Mouse (Mus musculus): ENCODE measurements around the gene Zswim3. TPM values are rescaled to one million over a fixed set of nuclear protein-coding genes. Genes with fewer than 3 reads are reported as not detected.
A peak's percentile ranks its signal among the peaks of the same experiment; 100 is the strongest.
"Not testable (repeated sequence)": the region's sequence is repeated elsewhere in the genome, so short reads cannot be mapped to it uniquely, and the experiment has no call there.

The Zswim3 gene
- polyA plus RNA-seq, 1 experiment: not detected

DNA sequence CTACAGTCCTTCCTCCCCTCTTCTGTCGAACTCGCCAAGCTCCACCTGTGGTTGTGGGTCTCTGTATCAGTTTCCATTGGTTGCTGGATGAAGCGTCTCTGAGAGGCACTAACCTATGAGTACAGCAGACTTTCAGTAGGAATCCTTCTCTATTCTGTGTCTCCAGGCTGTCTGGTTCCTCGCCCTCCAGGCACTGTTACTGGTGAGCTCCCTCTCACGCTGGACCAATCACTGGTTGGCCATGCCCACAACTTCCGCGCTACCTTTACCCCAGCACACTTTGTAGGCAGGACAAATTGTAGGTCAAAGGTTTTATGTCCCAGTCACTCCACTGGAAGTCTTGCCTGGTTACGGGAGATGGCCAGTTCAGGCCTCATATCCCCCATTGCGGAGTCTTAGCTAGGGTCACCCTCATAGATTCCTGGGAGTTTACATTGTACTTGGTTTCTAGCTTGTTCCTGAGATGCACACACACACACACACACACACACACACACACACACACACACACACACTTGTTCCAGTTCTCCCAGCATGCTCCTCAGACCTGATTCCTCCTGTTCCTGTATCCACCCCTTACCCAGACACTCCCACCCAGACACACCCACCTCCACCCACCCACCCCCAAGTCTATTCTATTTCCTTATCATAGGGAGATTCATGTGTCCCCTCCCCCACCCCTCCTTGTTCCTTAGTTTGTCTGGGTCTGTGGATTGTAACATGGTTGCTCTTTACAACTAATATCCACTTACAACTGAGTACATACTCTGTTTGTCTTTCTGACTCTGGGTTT lies 54.9 kb downstream of the Zswim3 start:
- Histone ChIP-seq H3K4me3 (ENCODE audit: insufficient read depth, low read depth, low read length) (no peak overlapping the region), H3K4me1 (ENCODE audit: control insufficient read depth, insufficient read depth, low read length) (peaks cover 25% of the 10 kb centered on the region), H3K27ac (ENCODE audit: insufficient read depth, low read depth, low read length) (no peak overlapping the region)
- 75% methylated on average over 9 of the region's 9 CpGs for WGBS
- TF ChIP-seq POLR2A (IDR thresholded peaks at IDR 0.05; ENCODE audit: insufficient read depth, low read depth, low read length): no peak
- TF ChIP-seq CTCF (IDR thresholded peaks at IDR 0.05; ENCODE audit: insufficient read depth, low read depth, low read length): no peak

DNA sequence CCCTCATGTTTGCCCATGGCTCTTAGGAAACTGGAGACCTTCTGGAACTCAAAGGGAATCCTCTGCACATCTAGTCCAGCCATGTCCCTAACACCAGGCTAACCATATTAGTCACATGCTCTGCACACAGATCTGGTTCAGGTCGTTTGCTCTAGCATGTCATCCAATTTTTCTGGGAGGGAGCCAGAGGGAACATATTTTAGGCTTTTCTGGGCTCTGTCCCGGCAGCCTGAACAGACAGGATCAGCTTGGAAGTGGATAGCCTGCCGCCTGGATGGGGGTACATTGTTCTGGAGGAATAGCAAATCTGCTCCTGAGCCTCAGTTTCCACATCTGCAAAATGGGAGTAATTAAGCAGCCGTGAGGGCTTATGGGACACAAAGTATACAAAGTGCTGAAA lies 56.2 kb downstream of the Zswim3 start:
- Histone ChIP-seq H3K4me3 (ENCODE audit: insufficient read depth, low read depth, low read length) (no peak overlapping the region), H3K27ac (ENCODE audit: insufficient read depth, low read depth, low read length) (no peak overlapping the region), H3K4me1 (ENCODE audit: control insufficient read depth, insufficient read depth, low read length) (peaks cover 25% of the 10 kb centered on the region)
- WGBS: 70% methylated on average over 4 of the region's 4 CpGs
- TF ChIP-seq CTCF (IDR thresholded peaks at IDR 0.05; ENCODE audit: insufficient read depth, low read depth, low read length) (no peak), POLR2A (IDR thresholded peaks at IDR 0.05; ENCODE audit: insufficient read depth, low read depth, low read length) (no peak)

DNA sequence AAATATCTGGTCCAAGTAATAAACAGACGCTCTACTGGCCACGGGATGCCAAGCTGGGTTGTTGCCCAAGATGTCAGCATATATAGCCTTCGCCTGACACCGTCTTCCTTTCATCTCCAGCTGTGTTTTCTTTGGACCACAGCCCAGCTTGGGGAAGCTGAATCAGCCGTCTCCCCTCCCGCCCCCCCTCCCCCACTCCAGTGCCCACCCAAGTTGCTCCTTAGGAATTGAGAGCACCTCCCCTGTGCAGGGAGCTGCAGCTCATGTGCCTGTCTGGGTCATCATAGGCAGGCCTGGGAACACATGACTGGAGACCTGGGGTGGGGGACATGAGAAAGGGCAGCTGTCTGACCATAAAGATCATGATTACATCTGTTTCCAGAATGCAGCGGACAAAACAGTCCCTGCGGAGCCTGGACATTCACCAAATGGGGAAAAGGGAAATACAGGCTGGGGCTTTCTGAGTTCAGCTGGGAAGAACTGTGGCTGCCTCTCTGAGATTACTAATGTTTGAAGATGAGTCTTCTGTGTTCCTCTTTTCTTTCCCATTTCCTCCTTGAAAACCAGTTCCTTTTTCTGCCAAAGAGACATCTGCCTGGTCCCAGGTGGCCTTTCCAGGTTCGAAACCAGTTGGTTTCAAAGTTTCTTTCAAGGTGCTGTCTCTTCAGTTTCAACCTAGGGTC lies 57.4 kb downstream of the Zswim3 start:
- no peak for TF ChIP-seq CTCF (IDR thresholded peaks at IDR 0.05; ENCODE audit: insufficient read depth, low read depth, low read length)
- no peak for TF ChIP-seq POLR2A (IDR thresholded peaks at IDR 0.05; ENCODE audit: insufficient read depth, low read depth, low read length)
- H3K4me1 ChIP-seq (ENCODE audit: control insufficient read depth, insufficient read depth, low read length): peaks cover 12% of the 10 kb centered on the region
- WGBS: 36% methylated on average over 9 of the region's 9 CpGs
- H3K4me3 ChIP-seq (ENCODE audit: insufficient read depth, low read depth, low read length): no peak overlapping the region
- H3K27ac ChIP-seq (ENCODE audit: insufficient read depth, low read depth, low read length): no peak overlapping the region

DNA sequence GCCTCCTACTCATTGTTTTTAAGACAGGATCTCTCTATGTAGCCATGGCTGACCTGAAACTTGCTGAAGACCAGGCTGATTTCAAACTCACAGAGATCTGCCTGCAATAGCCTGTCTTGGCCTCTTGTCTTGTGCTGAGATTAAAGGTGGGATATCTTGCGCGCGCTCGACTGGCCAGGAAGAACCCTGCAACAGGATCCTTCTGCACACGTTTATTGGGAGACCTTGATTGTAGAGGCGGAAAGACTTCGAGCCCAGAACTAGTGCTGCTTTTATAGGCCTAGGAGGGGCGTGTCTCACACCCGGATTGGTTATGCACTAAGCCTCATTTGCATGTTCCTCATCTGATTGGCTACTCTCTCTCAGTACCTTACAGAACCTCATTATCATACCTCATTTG lies 58.5 kb downstream of the Zswim3 start:
- not testable (repeated sequence) for H3K4me1 ChIP-seq (ENCODE audit: control insufficient read depth, insufficient read depth, low read length); H3K4me3 ChIP-seq (ENCODE audit: insufficient read depth, low read depth, low read length); H3K27ac ChIP-seq (ENCODE audit: insufficient read depth, low read depth, low read length)
- WGBS: 93% methylated on average over 8 of the region's 9 CpGs

DNA sequence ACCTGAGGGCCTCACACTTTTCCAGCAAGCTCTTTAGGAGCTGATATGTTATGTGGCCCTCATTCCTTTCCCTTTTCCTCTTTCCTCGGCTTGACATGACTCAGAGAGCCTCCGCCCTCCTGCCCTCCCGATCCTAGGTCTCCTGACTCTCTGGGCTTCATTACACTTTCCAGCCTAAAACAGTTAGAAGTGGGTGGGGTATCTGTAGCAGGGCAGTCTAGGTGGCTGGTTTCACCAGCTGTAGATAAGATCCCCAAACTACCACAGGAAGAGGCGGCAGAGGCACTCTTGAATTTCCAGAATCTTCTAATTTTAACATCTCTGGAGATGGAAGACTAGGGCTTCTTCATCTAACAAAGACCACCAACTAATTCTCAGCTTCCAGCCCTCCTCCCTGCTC lies 59.7 kb downstream of the Zswim3 start:
- no peak for TF ChIP-seq CTCF (IDR thresholded peaks at IDR 0.05; ENCODE audit: insufficient read depth, low read depth, low read length)
- TF ChIP-seq POLR2A (IDR thresholded peaks at IDR 0.05; ENCODE audit: insufficient read depth, low read depth, low read length): no peak
- Histone ChIP-seq H3K4me3 (ENCODE audit: insufficient read depth, low read depth, low read length) (no peak overlapping the region), H3K4me1 (ENCODE audit: control insufficient read depth, insufficient read depth, low read length) (peaks cover 4% of the 10 kb centered on the region; the same call in 1 of the 2 replicates), H3K27ac (ENCODE audit: insufficient read depth, low read depth, low read length) (no peak overlapping the region)
- 73% methylated on average over 4 of the region's 4 CpGs for WGBS

DNA sequence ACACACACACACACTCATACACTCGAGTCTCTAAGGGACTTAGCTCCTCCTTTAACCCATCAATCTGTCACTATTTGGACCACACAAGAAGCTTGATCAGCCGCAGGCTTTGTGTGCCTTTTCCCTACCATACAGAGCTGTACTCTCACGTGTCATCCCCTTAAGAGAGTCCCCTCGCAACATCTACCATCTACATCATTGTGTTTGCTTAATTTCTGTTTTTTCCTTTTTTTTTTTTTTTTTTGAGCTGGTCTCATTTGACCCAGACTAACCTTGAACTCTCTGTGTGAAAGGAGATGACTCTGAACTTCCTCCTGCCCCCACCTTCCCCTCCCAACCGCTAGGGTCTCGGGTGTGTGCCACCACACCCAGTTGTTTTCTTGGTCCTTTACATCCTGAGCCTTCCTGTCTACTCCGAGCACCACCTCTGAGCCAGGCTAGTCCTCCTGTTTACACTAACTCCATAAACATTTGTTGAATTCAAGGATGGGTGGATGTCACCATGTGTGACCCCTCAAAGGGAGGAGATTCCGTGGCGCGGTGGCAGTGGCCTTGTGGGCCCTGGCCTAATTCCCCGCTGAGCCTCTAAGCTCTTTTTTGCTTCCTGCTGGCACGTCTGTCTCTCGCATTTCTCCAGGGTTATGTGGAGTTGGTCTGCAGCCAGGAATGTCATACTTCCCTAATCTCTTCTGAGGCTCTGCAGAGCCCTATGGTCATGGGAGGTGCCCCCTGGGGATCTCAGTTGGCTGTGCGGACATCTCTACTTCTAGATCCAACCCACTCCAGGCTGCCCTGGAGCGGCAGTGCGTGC lies 62.0 kb downstream of the Zswim3 start:
- H3K4me3 ChIP-seq (ENCODE audit: insufficient read depth, low read depth, low read length): no peak overlapping the region
- 63% methylated on average over 16 of the region's 16 CpGs for WGBS
- peaks cover 4% of the 10 kb centered on the region; the same call in 1 of the 2 replicates for H3K4me1 ChIP-seq (ENCODE audit: control insufficient read depth, insufficient read depth, low read length)
- TF ChIP-seq CTCF (IDR thresholded peaks at IDR 0.05; ENCODE audit: insufficient read depth, low read depth, low read length) (no peak), POLR2A (IDR thresholded peaks at IDR 0.05; ENCODE audit: insufficient read depth, low read depth, low read length) (no peak)
- H3K27ac ChIP-seq (ENCODE audit: insufficient read depth, low read depth, low read length): no peak overlapping the region

DNA sequence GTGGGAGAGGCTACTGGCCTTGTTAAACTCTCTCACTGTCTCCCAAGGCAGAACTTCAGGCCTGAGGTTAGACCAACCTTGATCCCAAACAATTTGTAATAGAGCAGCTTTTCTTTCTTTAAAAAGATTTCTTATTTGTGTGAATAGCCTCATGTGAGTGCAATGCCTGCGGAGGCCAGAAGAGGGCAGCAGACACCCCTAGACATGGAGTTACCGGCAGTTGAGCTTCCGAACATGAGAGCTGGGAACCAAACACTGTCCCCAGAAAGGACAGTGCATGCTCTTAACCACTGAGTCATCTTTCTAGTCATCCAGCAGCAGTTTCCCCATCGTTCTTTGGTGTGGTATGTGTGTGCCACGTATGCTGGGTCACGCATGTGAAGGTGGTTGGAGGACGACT lies 62.7 kb downstream of the Zswim3 start:
- TF ChIP-seq CTCF (IDR thresholded peaks at IDR 0.05; ENCODE audit: insufficient read depth, low read depth, low read length) (peak; percentile 49; the same call in 1 of the 2 replicates), POLR2A (IDR thresholded peaks at IDR 0.05; ENCODE audit: insufficient read depth, low read depth, low read length) (no peak)
- Histone ChIP-seq H3K4me3 (ENCODE audit: insufficient read depth, low read depth, low read length) (no peak overlapping the region), H3K27ac (ENCODE audit: insufficient read depth, low read depth, low read length) (no peak overlapping the region), H3K4me1 (ENCODE audit: control insufficient read depth, insufficient read depth, low read length) (no peaks in the 10 kb centered on the region)
- WGBS: 92% methylated on average over 7 of the region's 7 CpGs

DNA sequence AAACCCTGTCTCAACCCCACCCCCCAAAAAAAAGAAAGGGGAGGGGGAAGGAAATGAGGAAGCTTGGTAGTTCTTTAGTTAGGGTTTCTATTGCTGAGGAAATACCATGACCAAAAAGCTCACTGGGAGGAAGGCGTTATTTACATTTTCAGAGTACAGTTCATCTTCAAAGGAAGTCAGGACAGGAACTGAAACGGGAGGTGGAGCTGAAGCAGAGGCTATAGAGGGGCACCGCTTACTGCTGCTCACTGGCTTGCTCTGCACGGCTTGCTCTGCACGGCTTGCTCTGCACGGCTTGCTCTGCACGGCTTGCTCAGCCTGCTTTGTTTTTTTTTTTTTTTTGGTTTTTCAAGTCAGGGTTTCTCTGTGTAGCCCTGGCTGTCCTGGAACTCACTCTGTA lies 63.6 kb downstream of the Zswim3 start:
- Histone ChIP-seq H3K4me3 (ENCODE audit: insufficient read depth, low read depth, low read length) (no peak overlapping the region), H3K4me1 (ENCODE audit: control insufficient read depth, insufficient read depth, low read length) (no peaks in the 10 kb centered on the region), H3K27ac (ENCODE audit: insufficient read depth, low read depth, low read length) (no peak overlapping the region)
- TF ChIP-seq CTCF (IDR thresholded peaks at IDR 0.05; ENCODE audit: insufficient read depth, low read depth, low read length) (no peak), POLR2A (IDR thresholded peaks at IDR 0.05; ENCODE audit: insufficient read depth, low read depth, low read length) (no peak)
- 82% methylated on average over 7 of the region's 7 CpGs for WGBS

Other genes with a start within 250 kb of the Zswim3 start
- gene Wfdc2, start 242.7 kb upstream of the Zswim3 start, polyA plus RNA-seq (2012; ENCODE audit: insufficient read depth, insufficient read length, low replicate concordance, missing spikeins): not detected in 2 replicates
- not detected in 2 replicates for gene Spint3, start 231.6 kb upstream of the Zswim3 start, polyA plus RNA-seq (2012; ENCODE audit: insufficient read depth, insufficient read length, low replicate concordance, missing spikeins)
- not detected in 2 replicates for gene Wfdc6a, start 219.7 kb upstream of the Zswim3 start, polyA plus RNA-seq (2012; ENCODE audit: insufficient read depth, insufficient read length, low replicate concordance, missing spikeins)
- not detected in 2 replicates for gene Eppin, start 211.5 kb upstream of the Zswim3 start, polyA plus RNA-seq (2012; ENCODE audit: insufficient read depth, insufficient read length, low replicate concordance, missing spikeins)
- not detected in 2 replicates for gene Wfdc6b, start 191.6 kb upstream of the Zswim3 start, polyA plus RNA-seq (2012; ENCODE audit: insufficient read depth, insufficient read length, low replicate concordance, missing spikeins)
- not detected in 2 replicates for gene Wfdc8, start 191.5 kb upstream of the Zswim3 start, polyA plus RNA-seq (2012; ENCODE audit: insufficient read depth, insufficient read length, low replicate concordance, missing spikeins)
- gene Wfdc16, start 166.3 kb upstream of the Zswim3 start, polyA plus RNA-seq (2012; ENCODE audit: insufficient read depth, insufficient read length, low replicate concordance, missing spikeins): not detected in 2 replicates
- not detected in 2 replicates for gene Wfdc10, start 149.1 kb upstream of the Zswim3 start, polyA plus RNA-seq (2012; ENCODE audit: insufficient read depth, insufficient read length, low replicate concordance, missing spikeins)
- gene Wfdc9, start 148.5 kb upstream of the Zswim3 start, polyA plus RNA-seq (2012; ENCODE audit: insufficient read depth, insufficient read length, low replicate concordance, missing spikeins): not detected in 2 replicates
- not detected in 2 replicates for gene Wfdc11, start 131.0 kb upstream of the Zswim3 start, polyA plus RNA-seq (2012; ENCODE audit: insufficient read depth, insufficient read length, low replicate concordance, missing spikeins)
- not detected in 2 replicates for gene Wfdc13, start 120.0 kb upstream of the Zswim3 start, polyA plus RNA-seq (2012; ENCODE audit: insufficient read depth, insufficient read length, low replicate concordance, missing spikeins)
- gene Spint4, start 106.6 kb upstream of the Zswim3 start, polyA plus RNA-seq (2012; ENCODE audit: insufficient read depth, insufficient read length, low replicate concordance, missing spikeins): not detected in 2 replicates
- gene Spint5, start 89.8 kb upstream of the Zswim3 start, polyA plus RNA-seq (2012; ENCODE audit: insufficient read depth, insufficient read length, low replicate concordance, missing spikeins): not detected in 2 replicates
- not detected in 2 replicates for gene Wfdc3, start 59.2 kb upstream of the Zswim3 start, polyA plus RNA-seq (2012; ENCODE audit: insufficient read depth, insufficient read length, low replicate concordance, missing spikeins)
- not detected in 2 replicates for gene Dnttip1, start 59.1 kb upstream of the Zswim3 start, polyA plus RNA-seq (2012; ENCODE audit: insufficient read depth, insufficient read length, low replicate concordance, missing spikeins)
- gene Ube2c, start 35.2 kb upstream of the Zswim3 start, polyA plus RNA-seq (2012; ENCODE audit: insufficient read depth, insufficient read length, low replicate concordance, missing spikeins): not detected in 2 replicates
- not detected in 2 replicates for gene Tnnc2, start 25.1 kb upstream of the Zswim3 start, polyA plus RNA-seq (2012; ENCODE audit: insufficient read depth, insufficient read length, low replicate concordance, missing spikeins)
- gene Snx21, start 19.3 kb upstream of the Zswim3 start, polyA plus RNA-seq (2012; ENCODE audit: insufficient read depth, insufficient read length, low replicate concordance, missing spikeins): not detected in 2 replicates
- gene Acot8, start 216 bp upstream of the Zswim3 start, polyA plus RNA-seq (2012; ENCODE audit: insufficient read depth, insufficient read length, low replicate concordance, missing spikeins): not detected in 2 replicates
- not detected in 2 replicates for gene Zswim1, start 17.6 kb downstream of the Zswim3 start, polyA plus RNA-seq (2012; ENCODE audit: insufficient read depth, insufficient read length, low replicate concordance, missing spikeins)
- gene Spata25, start 23.4 kb downstream of the Zswim3 start, polyA plus RNA-seq (2012; ENCODE audit: insufficient read depth, insufficient read length, low replicate concordance, missing spikeins): not detected in 2 replicates
- gene Ctsa, start 27.8 kb downstream of the Zswim3 start, polyA plus RNA-seq (2012; ENCODE audit: insufficient read depth, insufficient read length, low replicate concordance, missing spikeins): not detected in 2 replicates
- gene Neurl2, start 28.4 kb downstream of the Zswim3 start, polyA plus RNA-seq (2012; ENCODE audit: insufficient read depth, insufficient read length, low replicate concordance, missing spikeins): not detected in 2 replicates
- gene Pltp, start 52.6 kb downstream of the Zswim3 start, polyA plus RNA-seq (2012; ENCODE audit: insufficient read depth, insufficient read length, low replicate concordance, missing spikeins): not detected in 2 replicates
- gene Pcif1, start 74.2 kb downstream of the Zswim3 start, polyA plus RNA-seq (2012; ENCODE audit: insufficient read depth, insufficient read length, low replicate concordance, missing spikeins): not detected in 2 replicates
- gene Zfp335, start 106.7 kb downstream of the Zswim3 start, polyA plus RNA-seq (2012; ENCODE audit: insufficient read depth, insufficient read length, low replicate concordance, missing spikeins): not detected in 2 replicates
- not detected in 2 replicates for gene Mmp9, start 135.7 kb downstream of the Zswim3 start, polyA plus RNA-seq (2012; ENCODE audit: insufficient read depth, insufficient read length, low replicate concordance, missing spikeins)
- gene Slc12a5, start 155.7 kb downstream of the Zswim3 start, polyA plus RNA-seq (2012; ENCODE audit: insufficient read depth, insufficient read length, low replicate concordance, missing spikeins): not detected in 2 replicates
- not detected in 2 replicates for gene Ncoa5, start 229.8 kb downstream of the Zswim3 start, polyA plus RNA-seq (2012; ENCODE audit: insufficient read depth, insufficient read length, low replicate concordance, missing spikeins)